Mouse (Mus musculus) ovary, adult 10 weeks (tissue): ENCODE results near the gene Mcpt8. TPM values are rescaled to one million over a fixed set of nuclear protein-coding genes. Genes with fewer than 3 reads are reported as not detected.

ENCODE experiments used
- polyA plus RNA-seq: library from polyadenylated mRNA; stranded (reverse); fragments of 350-450 nt; fragmentation: Illumina TruSeq; extraction: RNeasy Lipid Tissue Mini Kit (QIAGEN cat#74804); gene quantifications from one replicate; pipeline ENCODE4 v1.2.3, GENCODE M21; 2014

The Mcpt8 gene
- not detected for polyA plus RNA-seq

GRCm38 (mm10) chr14:56085167-56085566 lies at the start of gene Mcpt8:
Gene Mcpt8 (minus strand): TSS chr14:56085273.

GRCm38 (mm10) chr14:56132508-56132907 lies 47.4 kb upstream of the Mcpt8 start, which contains the start of gene Gzmd:
Gene Gzmd (minus strand): TSS chr14:56132608.

GRCm38 (mm10) chr14:56120525-56120924 lies 35.5 kb upstream of the Mcpt8 start, which contains the start of gene Gzme:
Gene Gzme (minus strand): TSS chr14:56120625.

GRCm38 (mm10) chr14:56102386-56102785 lies 17.3 kb upstream of the Mcpt8 start, which contains the start of gene Ctsg:
Gene Ctsg (minus strand): TSS chr14:56102574.

GRCm38 (mm10) chr14:56062213-56062612 lies 22.9 kb downstream of the Mcpt8 start, which contains the start of gene Mcpt4:
Gene Mcpt4 (minus strand): TSS chr14:56062313.

GRCm38 (mm10) chr14:56041792-56042191 lies 43.3 kb downstream of the Mcpt8 start, which contains the start of gene Mcpt2:
Gene Mcpt2 (plus strand): TSS chr14:56042041.

Other genes with a start within 250 kb of the Mcpt8 start
- 1.1 TPM for gene Nynrin, start 231.3 kb downstream of the Mcpt8 start, polyA plus RNA-seq
- gene Cbln3, start 200.9 kb downstream of the Mcpt8 start, polyA plus RNA-seq: 0.14 TPM
- 13.0 TPM for gene Khnyn, start 200.3 kb downstream of the Mcpt8 start, polyA plus RNA-seq
- gene Sdr39u1, start 185.0 kb downstream of the Mcpt8 start, polyA plus RNA-seq: 8.0 TPM
- gene Cma1, start 140.6 kb downstream of the Mcpt8 start, polyA plus RNA-seq: 2.9 TPM
- gene Cma2, start 134.3 kb downstream of the Mcpt8 start, polyA plus RNA-seq: not detected
- gene Mcpt1, start 67.3 kb downstream of the Mcpt8 start, polyA plus RNA-seq: not detected
- gene Mcpt9, start 54.8 kb downstream of the Mcpt8 start, polyA plus RNA-seq: not detected
- gene Mcpt2, start 43.2 kb downstream of the Mcpt8 start, polyA plus RNA-seq: not detected
- gene Mcpt4, start 23.0 kb downstream of the Mcpt8 start, polyA plus RNA-seq: 5.9 TPM
- not detected for gene Ctsg, start 17.3 kb upstream of the Mcpt8 start, polyA plus RNA-seq
- not detected for gene Gzme, start 35.4 kb upstream of the Mcpt8 start, polyA plus RNA-seq
- gene Gzmd, start 47.3 kb upstream of the Mcpt8 start, polyA plus RNA-seq: not detected
- gene Gzmg, start 74.3 kb upstream of the Mcpt8 start, polyA plus RNA-seq: not detected
- not detected for gene Gzmn, start 89.3 kb upstream of the Mcpt8 start, polyA plus RNA-seq
- not detected for gene Gzmf, start 126.1 kb upstream of the Mcpt8 start, polyA plus RNA-seq
- not detected for gene Gzmc, start 149.4 kb upstream of the Mcpt8 start, polyA plus RNA-seq
- 0.31 TPM for gene Gzmb, start 177.0 kb upstream of the Mcpt8 start, polyA plus RNA-seq